Mouse (Mus musculus): ENCODE measurements around the gene 4932411N23Rik. TPM values are rescaled to one million over a fixed set of nuclear protein-coding genes. Genes with fewer than 3 reads are reported as not detected.
"Not testable (repeated sequence)": the region's sequence is repeated elsewhere in the genome, so short reads cannot be mapped to it uniquely, and the experiment has no call there.

Gene 4932411N23Rik
- total RNA-seq (2022): not detected

DNA sequence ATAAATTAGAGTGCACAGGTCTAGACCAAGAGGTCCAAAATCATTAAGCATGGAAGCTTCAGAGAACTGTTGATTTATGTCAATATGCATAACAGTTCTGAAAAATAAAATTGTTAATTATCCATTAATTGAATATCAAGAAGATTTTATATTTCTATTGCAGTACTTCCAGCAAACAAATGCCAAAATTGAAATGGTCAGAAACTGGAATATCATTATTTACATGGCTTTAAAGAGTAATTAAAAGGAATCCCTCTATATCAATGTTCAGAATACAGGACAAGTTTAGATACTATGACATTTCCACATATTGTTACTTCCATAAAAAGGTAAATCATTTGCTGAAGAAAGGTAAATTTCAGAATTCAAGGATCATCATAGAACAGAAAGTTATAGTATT is at the start of gene 4932411N23Rik:
Gene 4932411N23Rik, minus strand, starts transcription at position 101 of the 400 bp plus-strand sequence.
- DNase-seq (ENCODE audit: low spot score in 2 of 2): no peak

DNA sequence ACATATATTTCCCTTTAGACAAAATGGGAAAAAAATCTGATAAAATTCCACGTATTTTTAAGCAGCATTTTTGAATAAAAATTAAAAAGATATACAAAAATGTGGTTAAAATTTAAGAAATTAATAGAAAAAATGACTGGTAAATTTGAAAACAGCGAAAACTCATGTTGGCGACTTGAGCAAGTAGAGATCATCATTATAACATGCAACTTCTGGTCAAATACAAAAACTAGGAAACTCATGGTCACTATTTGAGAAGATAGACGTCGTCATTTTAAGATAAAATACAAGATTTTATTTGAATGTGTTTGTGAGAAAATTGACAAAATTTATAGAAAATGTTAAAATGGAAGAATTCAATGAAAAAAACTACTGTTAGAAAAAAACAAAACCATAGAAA is 35.8 kb downstream of the 4932411N23Rik start:
- no peak for DNase-seq (ENCODE audit: low spot score in 2 of 2)

DNA sequence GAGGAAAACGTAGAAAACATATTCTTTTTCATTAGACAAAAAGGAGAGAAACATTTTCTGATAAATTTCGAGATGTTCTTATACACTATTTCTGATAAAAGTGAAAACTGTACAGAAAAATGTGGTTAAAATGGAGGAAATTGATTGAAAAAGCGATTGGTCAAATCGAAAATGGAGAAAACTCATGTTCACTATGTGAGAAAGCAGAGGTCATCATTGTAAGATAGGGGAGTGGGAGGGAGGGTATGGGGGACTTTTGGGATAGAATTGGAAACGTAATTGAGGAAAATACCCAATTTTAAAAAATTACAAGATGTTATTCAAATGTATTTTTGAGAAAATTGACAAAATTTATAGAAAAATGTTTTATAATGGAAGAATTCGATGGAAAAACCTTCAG is 38.0 kb downstream of the 4932411N23Rik start:
- not testable (repeated sequence) for DNase-seq (ENCODE audit: low spot score in 2 of 2)

DNA sequence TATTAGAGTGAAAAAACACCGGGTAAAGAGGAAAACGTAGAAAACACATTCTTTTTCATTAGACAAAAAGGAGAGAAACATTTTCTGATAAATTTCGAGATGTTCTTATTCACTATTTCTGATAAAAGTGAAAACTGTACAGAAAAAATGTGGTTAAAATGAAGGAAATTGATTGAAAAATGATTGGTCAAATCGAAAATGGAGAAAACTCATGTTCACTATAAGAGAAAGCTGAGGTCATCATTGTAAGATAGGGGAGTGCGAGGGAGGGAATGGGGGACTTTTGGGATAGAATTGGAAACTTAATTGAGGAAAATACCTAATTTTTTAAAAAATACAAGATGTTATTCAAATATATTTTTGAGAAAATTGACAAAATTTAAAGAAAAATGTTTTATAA is 40.8 kb downstream of the 4932411N23Rik start:
- not testable (repeated sequence) for DNase-seq (ENCODE audit: low spot score in 2 of 2)

DNA sequence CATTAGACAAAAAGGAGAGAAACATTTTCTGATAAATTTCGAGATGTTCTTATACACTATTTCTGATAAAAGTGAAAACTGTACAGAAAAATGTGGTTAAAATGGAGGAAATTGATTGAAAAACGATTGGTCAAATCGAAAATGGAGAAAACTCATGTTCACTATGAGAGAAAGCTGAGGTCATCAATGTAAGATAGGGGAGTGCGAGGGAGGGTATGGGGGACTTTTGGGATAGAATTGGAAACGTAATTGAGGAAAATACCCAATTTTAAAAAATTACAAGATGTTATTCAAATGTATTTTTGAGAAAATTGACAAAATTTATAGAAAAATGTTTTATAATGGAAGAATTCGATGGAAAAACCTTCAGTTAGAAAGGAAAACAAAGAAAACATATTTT is 42.2 kb downstream of the 4932411N23Rik start:
- DNase-seq (ENCODE audit: low spot score in 2 of 2): not testable (repeated sequence)

Other genes starting within 250 kb of the 4932411N23Rik start
- gene Gm382, start 224.1 kb upstream of the 4932411N23Rik start, total RNA-seq (2022): not detected